Mouse (Mus musculus) neural tube, embryonic 15.5 days (tissue): ENCODE measurements around the gene Smim13. TPM values are rescaled to one million over a fixed set of nuclear protein-coding genes. Genes with fewer than 3 reads are reported as not detected.
A peak's percentile ranks its signal among the peaks of the same experiment; 100 is the strongest.
"Not testable (repeated sequence)": the region's sequence is repeated elsewhere in the genome, so short reads cannot be mapped to it uniquely, and the experiment has no call there.

Source experiments
- ATAC-seq: fragments of 200-750 bp; cut with Nextera tagmentation; 2 replicates; pipeline ENCODE4 v1.8.0; 2017; ENCODE audit warnings: mild to moderate bottlenecking, moderate TSS enrichment, moderate library complexity; ENCODE audit not compliant: low FRiP score
- H3K27ac ChIP-seq: fragments of 300-500 bp; sonication (generic); replicated peaks from 2 replicates; pipeline ENCODE4 v1.5.1; 2015; ENCODE audit warnings: mild to moderate bottlenecking, inconsistent platforms
- H3K27me3 ChIP-seq: fragments of 300-500 bp; sonication (generic); replicated peaks from 2 replicates; pipeline ENCODE4 v1.6.1; 2015; ENCODE audit warnings: inconsistent platforms
- H3K36me3 ChIP-seq: fragments of 300-500 bp; sonication (generic); 2 replicates; pipeline ENCODE4 v1.6.1; 2015; ENCODE audit warnings: inconsistent platforms
- H3K4me1 ChIP-seq: fragments of 300-500 bp; sonication (generic); 2 replicates; pipeline ENCODE4 v1.6.1; 2015; ENCODE audit warnings: inconsistent platforms
- H3K4me2 ChIP-seq: fragments of 300-500 bp; sonication (generic); 2 replicates; pipeline ENCODE4 v1.6.1; 2015; ENCODE audit warnings: inconsistent platforms, mild to moderate bottlenecking, moderate library complexity
- H3K4me3 ChIP-seq: fragments of 300-500 bp; sonication (generic); replicated peaks from 2 replicates; pipeline ENCODE4 v1.5.1; 2015; ENCODE audit warnings: mild to moderate bottlenecking, inconsistent platforms
- H3K9ac ChIP-seq: fragments of 300-500 bp; sonication (generic); replicated peaks from 2 replicates; pipeline ENCODE4 v1.6.1; 2015; ENCODE audit warnings: mild to moderate bottlenecking, inconsistent platforms
- H3K9me3 ChIP-seq: fragments of 300-500 bp; sonication (generic); replicated peaks from 2 replicates; pipeline ENCODE4 v1.6.1; 2016; ENCODE audit warnings: inconsistent platforms
- WGBS: fragments of 180-500 bp; shearing (Covaris S2); methylation state at CpG from one replicate; pipeline ENCODE4 v1.1.7; 2015; ENCODE audit warnings: mixed read lengths; 5-methylcytosine and 5-hydroxymethylcytosine counted together
- polyA plus RNA-seq: library from polyadenylated mRNA; unstranded; fragments of >200 nt; fragmentation: Nextera tagmentation; extraction: Ambion mirVana; gene quantifications from 2 replicates; pipeline ENCODE4 v1.2.1, GENCODE M21; 2015

Gene Smim13
- polyA plus RNA-seq, 1 experiment from 2014 or later, result 31.2 TPM

DNA sequence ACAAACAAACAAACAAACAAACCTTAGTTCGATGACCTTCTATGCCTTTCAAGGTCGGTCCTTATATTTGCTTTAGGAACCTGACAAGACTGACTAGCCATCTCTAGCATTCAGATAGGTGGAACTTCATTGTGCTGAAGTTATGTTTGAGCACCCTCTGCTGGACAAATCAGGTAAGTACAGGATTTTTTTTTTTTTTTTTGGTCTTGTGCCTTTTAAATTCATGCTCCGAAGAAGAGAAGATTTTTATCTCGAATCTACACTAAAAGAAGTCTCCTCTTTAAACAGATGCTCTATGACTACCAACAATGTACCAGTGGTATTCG, 10.9 kb upstream of the Smim13 start:
- H3K27me3 ChIP-seq, result no peaks in the 10 kb centered on the region; the same call in 1 of the 2 replicates
- H3K36me3 ChIP-seq, result no peaks in the 10 kb centered on the region
- WGBS, result 15% methylated on average over 5 of the region's 5 CpGs
- H3K4me1 ChIP-seq, result no peaks in the 10 kb centered on the region
- no peak overlapping the region for H3K4me2 ChIP-seq
- H3K9me3 ChIP-seq, result no peaks in the 10 kb centered on the region
- peak; percentile 66; the same call in 1 of the 2 replicates for ATAC-seq
- no peak overlapping the region for H3K27ac ChIP-seq
- H3K4me3 ChIP-seq, result no peak overlapping the region
- H3K9ac ChIP-seq, result no peak overlapping the region

DNA sequence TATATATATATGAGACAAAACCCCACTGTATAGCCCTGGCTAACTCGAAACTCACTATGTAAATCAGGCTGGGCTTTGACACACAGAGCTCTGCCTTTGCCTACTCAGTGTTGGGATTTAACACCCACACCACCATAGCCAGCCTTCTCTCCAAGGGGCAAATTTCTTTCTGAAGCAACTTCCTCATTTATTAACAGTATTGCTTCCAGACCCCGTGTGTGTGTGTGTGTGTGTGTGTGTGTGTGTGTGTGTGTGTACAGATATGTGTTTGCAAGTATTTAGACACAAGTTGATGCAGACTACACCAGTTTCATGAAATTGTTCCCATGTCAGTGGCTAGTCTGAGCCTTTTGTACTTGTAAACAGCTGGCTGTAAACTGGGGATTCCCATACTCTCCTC, 8.1 kb upstream of the Smim13 start:
- no peaks in the 10 kb centered on the region for H3K9me3 ChIP-seq
- no peaks in the 10 kb centered on the region for H3K36me3 ChIP-seq
- H3K4me1 ChIP-seq, result no peaks in the 10 kb centered on the region
- WGBS, result 73% methylated on average over 2 of the region's 2 CpGs
- no peak overlapping the region for H3K4me2 ChIP-seq
- no peak overlapping the region for H3K9ac ChIP-seq
- ATAC-seq, result no peak
- H3K4me3 ChIP-seq, result no peak overlapping the region
- H3K27ac ChIP-seq, result no peak overlapping the region
- no peaks in the 10 kb centered on the region; the same call in 1 of the 2 replicates for H3K27me3 ChIP-seq

DNA sequence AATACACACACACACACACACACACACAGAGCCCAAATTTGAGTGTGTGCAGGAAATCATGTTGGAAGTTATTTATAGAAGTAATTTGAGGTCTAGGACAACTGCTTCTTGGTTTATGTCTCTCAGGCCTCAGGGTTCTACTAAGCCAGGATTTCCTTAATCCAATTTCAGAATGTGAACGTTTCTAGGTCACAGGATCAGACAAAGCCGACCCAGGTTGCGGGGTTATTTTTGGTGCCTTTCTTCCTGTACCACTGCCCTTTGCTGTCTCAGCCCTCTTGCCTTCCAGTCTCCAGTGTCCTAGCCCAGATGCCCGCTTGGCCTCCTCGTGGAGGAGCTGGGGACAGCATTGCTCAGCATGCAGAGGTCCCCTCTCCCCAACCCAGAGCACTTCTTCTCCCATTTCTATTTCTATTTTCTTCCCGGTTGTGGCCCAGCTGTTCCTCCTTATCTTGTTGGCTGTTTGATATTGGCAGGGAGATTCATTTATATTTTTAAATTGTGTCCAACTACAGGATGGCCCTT, 5.3 kb upstream of the Smim13 start:
- H3K36me3 ChIP-seq, result no peaks in the 10 kb centered on the region
- H3K4me3 ChIP-seq, result no peak overlapping the region
- ATAC-seq, result no peak
- no peak overlapping the region for H3K9ac ChIP-seq
- 71% methylated on average over 6 of the region's 6 CpGs for WGBS
- H3K9me3 ChIP-seq, result no peaks in the 10 kb centered on the region
- no peak overlapping the region for H3K4me2 ChIP-seq
- H3K27me3 ChIP-seq, result no peaks in the 10 kb centered on the region; the same call in 1 of the 2 replicates
- H3K4me1 ChIP-seq, result peaks cover 8% of the 10 kb centered on the region
- H3K27ac ChIP-seq, result no peak overlapping the region

DNA sequence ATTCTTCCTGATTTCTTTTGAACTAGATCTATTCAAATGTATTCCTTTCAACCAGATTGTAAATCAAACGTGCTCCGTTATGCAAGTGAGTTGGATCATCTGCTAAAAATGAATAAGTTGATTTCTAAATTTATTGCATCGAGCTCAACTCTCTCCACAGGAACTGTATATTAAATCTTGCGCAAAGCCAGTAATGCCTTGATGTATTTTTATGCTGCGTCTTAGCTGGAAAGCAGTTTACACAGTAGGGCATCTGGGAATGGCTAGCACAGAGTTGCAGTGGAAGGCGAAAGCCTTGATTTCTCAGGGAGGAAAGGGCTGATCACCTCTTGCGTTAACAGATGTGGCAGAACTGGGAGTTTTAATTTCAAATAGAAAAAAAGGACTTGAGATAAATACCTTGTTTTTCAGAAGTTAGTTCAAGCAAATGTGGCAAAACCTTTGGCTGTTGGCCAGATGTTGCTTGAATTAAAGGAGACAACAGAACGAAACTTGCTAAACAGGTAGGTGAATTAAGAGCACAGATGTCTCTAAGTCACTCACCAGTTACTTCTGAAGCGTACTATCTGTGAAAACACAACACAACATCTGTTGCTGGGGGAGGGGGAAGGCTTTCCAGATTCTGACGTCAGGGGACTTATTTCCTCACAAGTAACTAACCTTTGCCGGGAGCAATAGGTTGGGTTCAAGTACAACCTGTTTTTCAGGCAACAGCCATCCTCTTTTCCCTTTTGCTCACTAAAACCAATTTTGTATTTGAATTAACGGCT, 708 bp upstream of the Smim13 start:
- 38% methylated on average over 12 of the region's 12 CpGs for WGBS
- H3K4me3 ChIP-seq, result peak overlapping the region; percentile 67
- no peaks in the 10 kb centered on the region for H3K9me3 ChIP-seq
- no peaks in the 10 kb centered on the region for H3K36me3 ChIP-seq
- no peaks in the 10 kb centered on the region for H3K27me3 ChIP-seq
- peak overlapping the region; percentile 51 for H3K9ac ChIP-seq
- ATAC-seq, result peak; percentile 22; the same call in 1 of the 2 replicates
- H3K4me2 ChIP-seq, result peak overlapping the region; percentile 68
- peak overlapping the region; percentile 90 for H3K27ac ChIP-seq
- peaks cover 23% of the 10 kb centered on the region for H3K4me1 ChIP-seq

DNA sequence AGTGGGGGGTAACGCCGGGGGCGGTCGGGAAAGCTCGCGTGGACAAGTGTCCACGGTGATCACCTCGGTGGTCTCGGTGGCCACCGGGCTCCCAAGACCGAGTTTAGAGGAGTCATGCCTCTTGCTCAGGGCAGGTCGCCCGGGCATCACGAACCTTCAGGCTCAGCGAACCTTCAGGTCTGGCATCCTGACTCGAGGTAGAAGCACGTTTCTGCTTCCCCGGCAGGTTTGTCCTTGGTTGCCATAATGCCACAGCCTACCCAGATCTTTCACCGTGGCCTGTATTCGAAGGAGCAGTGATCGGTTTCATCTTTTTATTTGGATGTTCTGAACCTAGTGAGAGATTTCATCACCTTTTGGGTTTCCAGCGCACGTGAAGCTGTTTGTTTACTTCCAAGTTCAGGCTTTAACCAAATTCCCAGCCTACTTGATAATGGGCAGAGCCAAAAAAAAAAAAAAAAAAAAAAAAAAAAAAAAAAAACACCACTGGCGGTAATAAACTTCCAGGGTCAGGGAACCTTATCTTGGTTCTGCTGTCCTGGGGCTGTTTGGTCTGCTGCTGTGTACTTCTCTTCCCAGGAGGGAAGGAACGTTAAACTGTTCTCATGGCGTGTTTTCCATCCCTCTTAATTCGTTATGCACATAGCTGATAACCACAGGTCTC, 806 bp downstream of the Smim13 start:
- Histone ChIP-seq H3K9me3 (no peaks in the 10 kb centered on the region), H3K9ac (peak overlapping the region; percentile 80), H3K27ac (peak overlapping the region; percentile 90), H3K4me2 (peak overlapping the region; percentile 68), H3K27me3 (no peaks in the 10 kb centered on the region), H3K36me3 (no peaks in the 10 kb centered on the region), H3K4me3 (peak overlapping the region; percentile 67), H3K4me1 (peaks cover 23% of the 10 kb centered on the region)
- ATAC-seq, result peak; percentile 23
- WGBS, result under 1% methylated on average over 27 of the region's 27 CpGs

DNA sequence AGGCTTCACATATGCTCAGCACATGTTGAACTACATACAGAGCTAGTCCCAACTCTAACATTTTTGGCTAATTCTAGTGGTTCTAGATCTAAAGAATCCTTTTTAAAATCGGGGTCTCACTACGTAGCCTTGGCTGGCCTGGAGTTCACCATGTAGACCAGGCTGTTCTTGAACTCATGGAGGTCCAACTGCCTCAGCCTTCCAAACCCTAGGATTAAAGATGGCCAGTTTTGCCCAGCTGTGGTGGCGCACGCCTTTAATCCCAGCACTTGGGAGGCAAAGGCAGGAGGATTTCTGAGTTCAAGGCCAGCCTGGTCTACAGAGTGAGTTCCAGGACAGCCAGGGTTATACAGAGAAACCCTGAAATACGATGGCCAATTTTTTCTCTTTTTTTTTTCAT, 1.6 kb downstream of the Smim13 start:
- peak overlapping the region; percentile 68 for H3K4me2 ChIP-seq
- H3K27ac ChIP-seq, H3K9ac ChIP-seq, H3K9me3 ChIP-seq, H3K36me3 ChIP-seq, H3K27me3 ChIP-seq, ATAC-seq: not testable (repeated sequence)
- H3K4me1 ChIP-seq, result peaks cover 23% of the 10 kb centered on the region
- peak overlapping the region; percentile 67; the same call in 1 of the 2 replicates for H3K4me3 ChIP-seq
- 94% methylated on average over 5 of the region's 5 CpGs for WGBS

DNA sequence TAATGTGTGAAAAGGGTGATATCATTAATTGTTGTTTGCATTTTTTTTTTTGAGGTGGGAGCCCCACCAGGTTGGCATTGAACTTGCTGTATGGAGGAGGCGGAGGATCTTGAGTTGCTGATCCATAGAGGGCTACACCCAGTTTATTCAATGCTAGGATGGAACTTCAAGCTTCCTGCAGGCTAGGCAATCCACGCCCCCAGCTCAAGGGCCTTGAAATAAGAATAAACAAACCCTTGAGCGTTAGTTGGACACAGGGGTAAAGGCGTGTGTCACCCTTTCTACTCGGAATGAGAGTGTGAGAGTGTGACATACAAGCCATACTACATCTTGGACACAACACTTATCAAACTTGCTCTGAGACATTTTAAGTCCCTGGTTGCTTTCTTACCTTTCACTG, 2.0 kb downstream of the Smim13 start:
- Histone ChIP-seq H3K4me3 (no peak overlapping the region), H3K9ac (no peak overlapping the region), H3K36me3 (no peaks in the 10 kb centered on the region), H3K4me1 (peaks cover 23% of the 10 kb centered on the region), H3K9me3 (no peaks in the 10 kb centered on the region), H3K27ac (no peak overlapping the region), H3K27me3 (no peaks in the 10 kb centered on the region), H3K4me2 (peak overlapping the region; percentile 68; the same call in 1 of the 2 replicates)
- no peak for ATAC-seq
- WGBS, result 83% methylated on average over 5 of the region's 5 CpGs

DNA sequence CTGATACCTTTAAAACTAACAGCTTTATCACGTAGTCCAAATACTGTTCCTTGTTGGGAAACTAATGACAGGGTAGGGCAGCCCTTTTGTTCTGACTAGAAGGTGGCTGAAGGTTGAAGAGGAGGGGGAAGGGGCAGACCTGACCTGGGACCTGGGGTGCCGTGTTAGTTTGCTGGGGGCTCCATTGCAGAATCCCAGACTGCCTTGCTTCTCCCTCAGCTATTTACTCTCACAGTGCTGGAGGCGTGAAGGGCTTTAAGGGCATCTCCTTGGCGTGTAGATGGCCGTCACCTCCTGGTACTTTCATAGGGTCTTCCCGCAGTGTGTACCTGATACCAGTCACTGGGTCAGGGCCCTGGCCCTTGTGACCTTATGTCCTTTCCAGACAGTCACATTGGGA, 2.5 kb downstream of the Smim13 start:
- no peak overlapping the region for H3K9ac ChIP-seq

DNA sequence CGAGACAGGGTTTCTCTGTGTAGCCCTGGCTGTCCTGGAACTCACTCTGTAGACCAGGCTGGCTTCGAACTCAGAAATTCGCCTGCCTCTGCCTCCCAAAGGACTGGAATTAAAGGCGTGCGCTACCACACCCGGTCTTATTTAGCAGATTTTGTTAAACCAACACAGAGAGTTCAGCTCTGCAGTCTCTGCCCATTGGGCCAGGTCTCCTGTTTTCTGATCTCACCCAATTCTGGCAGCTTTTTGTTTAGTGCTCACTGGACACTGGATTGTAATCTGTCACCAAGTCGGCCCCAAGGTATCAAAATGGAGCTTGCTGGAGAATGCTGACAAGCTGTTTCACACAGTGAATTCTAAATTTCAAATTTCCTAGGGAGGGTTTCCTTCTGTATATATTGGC, 3.1 kb downstream of the Smim13 start:
- no peak for ATAC-seq
- Histone ChIP-seq H3K27ac (no peak overlapping the region), H3K4me3 (no peak overlapping the region), H3K4me1 (peaks cover 23% of the 10 kb centered on the region), H3K36me3 (no peaks in the 10 kb centered on the region), H3K9me3 (no peaks in the 10 kb centered on the region), H3K27me3 (no peaks in the 10 kb centered on the region), H3K9ac (no peak overlapping the region), H3K4me2 (no peak overlapping the region)
- WGBS, result 91% methylated on average over 7 of the region's 7 CpGs

More for the DNA sequence above, 2.5 kb downstream of the Smim13 start:
- Histone ChIP-seq H3K4me3 (no peak overlapping the region), H3K36me3 (no peaks in the 10 kb centered on the region), H3K27ac (no peak overlapping the region), H3K27me3 (no peaks in the 10 kb centered on the region), H3K4me1 (peaks cover 23% of the 10 kb centered on the region), H3K4me2 (no peak overlapping the region), H3K9me3 (no peaks in the 10 kb centered on the region)
- ATAC-seq, result no peak
- WGBS, result 89% methylated on average over 6 of the region's 6 CpGs

DNA sequence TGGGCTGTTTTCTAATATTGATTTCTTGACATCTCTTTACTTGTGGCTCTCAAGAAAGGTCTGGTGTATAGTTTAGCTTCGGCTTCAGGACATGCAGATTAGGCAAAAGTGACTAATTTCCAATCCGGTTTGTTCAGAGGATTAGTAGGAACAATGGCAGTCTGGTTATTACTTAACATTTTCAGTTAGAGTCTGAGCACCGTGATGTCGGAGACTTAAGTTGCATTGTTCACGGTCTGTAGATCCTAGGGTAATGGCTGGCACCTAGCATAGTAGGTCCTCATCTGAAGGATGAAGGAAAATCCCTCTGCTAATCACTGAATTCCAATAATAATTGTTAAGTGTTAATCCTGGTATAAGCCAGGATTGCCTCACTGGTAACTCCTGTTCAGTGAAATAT, 6.5 kb downstream of the Smim13 start:
- H3K4me2 ChIP-seq, result no peak overlapping the region
- H3K36me3 ChIP-seq, result no peaks in the 10 kb centered on the region
- no peaks in the 10 kb centered on the region for H3K27me3 ChIP-seq
- H3K9ac ChIP-seq, result no peak overlapping the region
- no peaks in the 10 kb centered on the region for H3K9me3 ChIP-seq
- WGBS, result 92% methylated on average over 5 of the region's 5 CpGs
- ATAC-seq, result no peak
- H3K27ac ChIP-seq, result no peak overlapping the region
- H3K4me1 ChIP-seq, result peaks cover 12% of the 10 kb centered on the region
- no peak overlapping the region for H3K4me3 ChIP-seq

DNA sequence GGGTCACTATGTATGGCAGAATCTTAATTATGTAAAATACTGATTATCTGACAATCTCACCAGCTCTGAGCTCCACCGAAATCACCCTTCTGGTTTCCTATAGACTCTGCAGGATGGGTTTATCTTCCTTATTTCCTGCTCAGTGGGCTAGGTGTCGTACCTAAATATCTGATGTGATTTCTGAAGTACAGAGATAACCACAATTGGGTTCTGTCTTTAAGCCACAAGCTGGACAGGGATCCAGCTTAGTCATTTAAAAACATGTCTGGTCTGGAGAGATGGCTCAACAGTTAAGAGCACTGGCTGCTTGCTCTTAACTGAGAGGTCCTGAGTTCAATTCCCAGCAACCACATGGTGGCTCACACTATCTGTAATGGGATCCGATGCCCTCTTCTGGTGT, 7.3 kb downstream of the Smim13 start:
- no peak overlapping the region for H3K4me3 ChIP-seq
- ATAC-seq, result no peak
- no peaks in the 10 kb centered on the region for H3K36me3 ChIP-seq
- WGBS, result 95% methylated on average over 3 of the region's 3 CpGs
- H3K9me3 ChIP-seq, result no peaks in the 10 kb centered on the region
- H3K4me1 ChIP-seq, result peaks cover 4% of the 10 kb centered on the region; the same call in 1 of the 2 replicates
- H3K27ac ChIP-seq, result no peak overlapping the region
- no peak overlapping the region for H3K4me2 ChIP-seq
- H3K27me3 ChIP-seq, result no peaks in the 10 kb centered on the region
- H3K9ac ChIP-seq, result no peak overlapping the region

DNA sequence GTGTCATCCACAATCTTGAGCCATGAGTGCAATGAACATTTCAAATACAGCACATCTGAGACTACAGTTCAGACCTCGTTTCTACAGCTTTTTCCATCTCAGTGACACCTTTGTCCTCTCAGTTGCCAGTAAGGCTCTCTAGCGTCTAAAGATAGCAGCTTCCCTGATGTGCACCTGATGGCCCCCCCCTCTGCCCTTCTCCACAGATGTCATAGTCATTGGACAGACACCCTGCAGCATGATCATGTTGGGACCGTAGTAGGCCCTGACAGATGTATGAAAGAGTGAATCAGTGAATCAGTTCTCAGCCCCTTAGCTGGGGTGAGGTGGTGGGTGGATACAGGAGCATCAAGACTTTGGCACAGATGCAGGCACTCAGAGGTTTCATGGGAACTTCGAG, 8.2 kb downstream of the Smim13 start:
- WGBS, result 89% methylated on average over 4 of the region's 4 CpGs
- Histone ChIP-seq H3K4me3 (no peak overlapping the region), H3K9me3 (no peaks in the 10 kb centered on the region), H3K27ac (no peak overlapping the region), H3K4me1 (no peaks in the 10 kb centered on the region), H3K4me2 (no peak overlapping the region), H3K36me3 (no peaks in the 10 kb centered on the region), H3K27me3 (no peaks in the 10 kb centered on the region), H3K9ac (no peak overlapping the region)
- ATAC-seq, result no peak
